Mouse (Mus musculus): ENCODE results near the gene Dpp9. TPM values are rescaled to one million over a fixed set of nuclear protein-coding genes. Genes with fewer than 3 reads are reported as not detected.

Dpp9 gene
- polyA plus RNA-seq, 2 experiments = 11.7 to 14.4 TPM

- H3K9ac ChIP-seq (replicated peaks) = no peak overlapping the region
- H3K27me3 ChIP-seq (ENCODE audit: control insufficient read depth, insufficient read depth, low read length) = no peaks in the 10 kb centered on the region
- no peaks in the 10 kb centered on the region for H3K9me3 ChIP-seq (ENCODE audit: control insufficient read depth, low read length)
- 2% methylated on average over 9 of the region's 9 CpGs for WGBS (ENCODE audit: insufficient replicate concordance)
- ATAC-seq (ENCODE audit: insufficient read depth) (no peak), DNase-seq (ENCODE audit: low read depth in 3 of 3, low spot score in 3 of 3) (peak in 2 of 3 experiments; percentile 30 to 33)
- peaks cover 0 to 9% of the 10 kb centered on the region in 2 experiments; a peak in 2 of 4 replicates for H3K4me1 ChIP-seq (replicated peaks; ENCODE audit: control insufficient read depth in 2 of 2, insufficient read depth in 2 of 2, low read length in 1 of 2)
- TF ChIP-seq EP300 (IDR thresholded peaks at IDR 0.05; ENCODE audit: low read depth) = no peak
- TF ChIP-seq CTCF (IDR thresholded peaks at IDR 0.05; ENCODE audit: low read depth) = peak; percentile 92
- H3K4me2 ChIP-seq (ENCODE audit: low read depth) = no peak overlapping the region
- H3K27ac ChIP-seq = no peak overlapping the region
- no peak overlapping the region for H3K4me3 ChIP-seq (ENCODE audit: insufficient read depth in 1 of 2, low read depth in 2 of 2, low read length in 2 of 2)
- no peaks in the 10 kb centered on the region for H3K36me3 ChIP-seq (replicated peaks; ENCODE audit: control insufficient read depth, insufficient read depth, low read depth)
These were observed 59.0 kb downstream of the Dpp9 start for GRCm38 (mm10) chr17:56159729-56160128.

- Histone ChIP-seq H3K27ac (no peak overlapping the region), H3K4me2 (ENCODE audit: low read depth) (no peak overlapping the region), H3K27me3 (ENCODE audit: control insufficient read depth, insufficient read depth, low read length) (peaks cover 11% of the 10 kb centered on the region), H3K9ac (replicated peaks) (no peak overlapping the region), H3K4me3 (ENCODE audit: insufficient read depth in 1 of 2, low read depth in 2 of 2, low read length in 2 of 2) (no peak overlapping the region), H3K9me3 (ENCODE audit: control insufficient read depth, low read length) (no peaks in the 10 kb centered on the region), H3K4me1 (replicated peaks; ENCODE audit: control insufficient read depth in 2 of 2, insufficient read depth in 2 of 2, low read length in 1 of 2) (peaks cover 0 to 2% of the 10 kb centered on the region in 2 experiments; a peak in 1 of 4 replicates), H3K36me3 (replicated peaks; ENCODE audit: control insufficient read depth, insufficient read depth, low read depth) (no peaks in the 10 kb centered on the region)
- peak in 2 of 3 experiments; percentile 31 to 36 for DNase-seq (ENCODE audit: low read depth in 3 of 3, low spot score in 3 of 3)
- 47% methylated on average over 9 of the region's 9 CpGs for WGBS (ENCODE audit: insufficient replicate concordance)
- TF ChIP-seq EP300 (IDR thresholded peaks at IDR 0.05; ENCODE audit: low read depth) (no peak), CTCF (IDR thresholded peaks at IDR 0.05; ENCODE audit: low read depth) (no peak)
- peak; percentile 52; the same call in 1 of the 2 replicates for ATAC-seq (ENCODE audit: insufficient read depth)
These were observed 65.1 kb downstream of the Dpp9 start for GRCm38 (mm10) chr17:56153643-56154042.

GRCm38 (mm10) chr17:56149897-56150296 lies 68.8 kb downstream of the Dpp9 start:
- no peak overlapping the region for H3K4me2 ChIP-seq (ENCODE audit: low read depth)
- no peaks in the 10 kb centered on the region for H3K9me3 ChIP-seq (ENCODE audit: control insufficient read depth, low read length)
- peaks cover 22% of the 10 kb centered on the region for H3K27me3 ChIP-seq (ENCODE audit: control insufficient read depth, insufficient read depth, low read length)
- DNase-seq (ENCODE audit: low read depth in 3 of 3, low spot score in 3 of 3) (no peak), ATAC-seq (ENCODE audit: insufficient read depth) (no peak)
- no peak overlapping the region for H3K27ac ChIP-seq
- H3K4me3 ChIP-seq (ENCODE audit: insufficient read depth in 1 of 2, low read depth in 2 of 2, low read length in 2 of 2) = no peak overlapping the region
- 33% methylated on average over 2 of the region's 2 CpGs for WGBS (ENCODE audit: insufficient replicate concordance)
- TF ChIP-seq CTCF (IDR thresholded peaks at IDR 0.05; ENCODE audit: low read depth) (no peak), EP300 (IDR thresholded peaks at IDR 0.05; ENCODE audit: low read depth) (no peak)
- H3K4me1 ChIP-seq (replicated peaks; ENCODE audit: control insufficient read depth in 2 of 2, insufficient read depth in 2 of 2, low read length in 1 of 2) = peaks cover 0 to 2% of the 10 kb centered on the region in 2 experiments; a peak in 1 of 4 replicates
- H3K9ac ChIP-seq (replicated peaks) = no peak overlapping the region
- no peaks in the 10 kb centered on the region for H3K36me3 ChIP-seq (replicated peaks; ENCODE audit: control insufficient read depth, insufficient read depth, low read depth)

- no peak overlapping the region for H3K4me2 ChIP-seq (ENCODE audit: low read depth)
- no peak for DNase-seq (ENCODE audit: low read depth in 3 of 3, low spot score in 3 of 3)
- H3K9me3 ChIP-seq (ENCODE audit: control insufficient read depth, low read length) = no peaks in the 10 kb centered on the region
- H3K9ac ChIP-seq (replicated peaks) = no peak overlapping the region
- no peak for ATAC-seq (ENCODE audit: insufficient read depth)
- TF ChIP-seq CTCF (IDR thresholded peaks at IDR 0.05; ENCODE audit: low read depth) = no peak
- TF ChIP-seq EP300 (IDR thresholded peaks at IDR 0.05; ENCODE audit: low read depth) = no peak
- H3K4me1 ChIP-seq (replicated peaks; ENCODE audit: control insufficient read depth in 2 of 2, insufficient read depth in 2 of 2, low read length in 1 of 2) = peaks cover 0 to 2% of the 10 kb centered on the region in 2 experiments; a peak in 1 of 4 replicates
- no peaks in the 10 kb centered on the region for H3K36me3 ChIP-seq (replicated peaks; ENCODE audit: control insufficient read depth, insufficient read depth, low read depth)
- H3K27me3 ChIP-seq (ENCODE audit: control insufficient read depth, insufficient read depth, low read length) = peaks cover 22% of the 10 kb centered on the region
- WGBS (ENCODE audit: insufficient replicate concordance) = 5% methylated on average over 30 of the region's 30 CpGs
- no peak overlapping the region for H3K4me3 ChIP-seq (ENCODE audit: insufficient read depth in 1 of 2, low read depth in 2 of 2, low read length in 2 of 2)
- H3K27ac ChIP-seq = no peak overlapping the region
These were observed 69.7 kb downstream of the Dpp9 start for GRCm38 (mm10) chr17:56148790-56149618.

GRCm38 (mm10) chr17:56148280-56148679 lies 70.4 kb downstream of the Dpp9 start:
- ATAC-seq (ENCODE audit: insufficient read depth) (no peak), DNase-seq (ENCODE audit: low read depth in 3 of 3, low spot score in 3 of 3) (no peak)
- Histone ChIP-seq H3K4me3 (ENCODE audit: insufficient read depth in 1 of 2, low read depth in 2 of 2, low read length in 2 of 2) (no peak overlapping the region), H3K4me2 (ENCODE audit: low read depth) (no peak overlapping the region), H3K36me3 (replicated peaks; ENCODE audit: control insufficient read depth, insufficient read depth, low read depth) (no peaks in the 10 kb centered on the region), H3K4me1 (replicated peaks; ENCODE audit: control insufficient read depth in 2 of 2, insufficient read depth in 2 of 2, low read length in 1 of 2) (no peaks in the 10 kb centered on the region), H3K9ac (replicated peaks) (no peak overlapping the region), H3K27ac (no peak overlapping the region), H3K9me3 (ENCODE audit: control insufficient read depth, low read length) (no peaks in the 10 kb centered on the region), H3K27me3 (ENCODE audit: control insufficient read depth, insufficient read depth, low read length) (peaks cover 22% of the 10 kb centered on the region)
- TF ChIP-seq EP300 (IDR thresholded peaks at IDR 0.05; ENCODE audit: low read depth) = no peak
- TF ChIP-seq CTCF (IDR thresholded peaks at IDR 0.05; ENCODE audit: low read depth) = no peak
- WGBS (ENCODE audit: insufficient replicate concordance) = 21% methylated on average over 9 of the region's 9 CpGs
